Mouse (Mus musculus) G1E (cell line): ENCODE measurements around the gene Brwd1.
"Not testable (repeated sequence)": the region's sequence is repeated elsewhere in the genome, so short reads cannot be mapped to it uniquely, and the experiment has no call there.

ENCODE experiments used
- CTCF ChIP-seq: IDR thresholded peaks from 2 replicates; pipeline ENCODE4 v1.5.1; 2012; ENCODE audit warnings: low read depth, low read length, inconsistent platforms, mixed read lengths
- GATA1 ChIP-seq: IDR thresholded peaks from 2 replicates; pipeline ENCODE4 v1.6.1; 2012; ENCODE audit warnings: borderline replicate concordance, low read length, inconsistent platforms, mixed read lengths
- POLR2AphosphoS5 ChIP-seq: IDR thresholded peaks from 2 replicates; pipeline ENCODE4 v1.6.1; 2012; ENCODE audit warnings: low read depth, low read length, inconsistent platforms; ENCODE audit not compliant: insufficient replicate concordance

DNA sequence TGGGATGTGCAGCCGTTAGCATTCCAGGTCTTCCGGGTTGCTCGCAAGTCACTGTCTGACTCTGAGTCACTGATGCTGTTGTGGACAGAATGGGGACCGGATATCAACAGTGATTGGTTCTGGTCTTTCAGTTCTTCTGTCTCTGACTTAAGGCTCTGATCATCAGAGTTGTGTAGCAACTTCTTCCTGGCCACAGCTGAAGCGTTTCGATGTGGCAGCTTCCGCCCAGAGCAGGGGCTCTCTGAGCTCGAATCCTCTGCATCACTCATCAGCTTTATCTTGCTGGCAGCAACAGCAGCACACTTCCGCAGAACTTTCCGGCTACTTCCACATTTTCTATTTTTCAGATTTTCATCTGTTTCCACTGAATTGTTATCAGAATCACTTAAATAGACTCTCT lies 73.2 kb downstream of the Brwd1 start:
- not testable (repeated sequence) for TF ChIP-seq CTCF, GATA1, POLR2AphosphoS5
